Mouse (Mus musculus) urinary bladder, adult 18-20 months (tissue): Measurements from ENCODE around the gene Ugt2b36.
"Not testable (repeated sequence)": the region's sequence is repeated elsewhere in the genome, so short reads cannot be mapped to it uniquely, and the experiment has no call there.

Experiments
- DNase-seq, 2 experiments: peaks; one replicate each; pipeline ENCODE4 v3.0.0; 2022; ENCODE audit warnings: low spot score in 2 of 2, mixed read lengths in 2 of 2

Gene Ugt2b36

DNA sequence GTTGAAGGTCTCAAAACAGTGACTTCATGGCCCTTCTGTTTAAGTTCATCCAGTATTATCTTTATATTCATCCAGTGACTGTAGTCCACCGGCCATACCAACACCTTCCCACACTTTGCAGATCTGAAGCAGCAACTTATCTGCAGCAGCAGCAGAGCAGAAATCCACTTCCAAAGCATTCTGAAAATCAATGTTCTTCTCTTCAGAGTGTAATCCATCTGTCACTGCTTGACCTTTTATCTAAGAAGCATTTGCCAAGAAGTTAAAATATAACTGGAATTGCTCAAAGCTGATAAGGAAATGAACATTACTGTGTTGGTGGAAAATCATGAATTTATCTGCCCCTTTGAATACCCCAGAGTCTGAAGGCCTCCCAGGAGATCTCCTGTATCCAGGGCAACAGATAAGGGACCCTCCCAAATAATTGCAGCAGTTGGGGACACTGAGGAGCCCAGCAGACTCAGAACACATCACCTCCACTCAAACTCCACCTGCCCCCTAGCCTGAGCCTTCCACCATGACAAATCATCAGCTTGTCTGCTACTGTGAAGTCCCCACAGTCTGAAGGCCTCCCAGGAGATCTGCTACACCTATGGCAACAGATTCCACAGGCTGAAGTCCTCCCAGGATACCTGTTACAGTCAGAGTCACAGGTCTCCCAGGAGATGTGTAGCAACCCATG lies at the start of gene Ugt2b36:
TSS of gene Ugt2b36 (minus strand) at position 210 of the 682 bp plus-strand sequence.
- DNase-seq = no peak

GRCm38 (mm10) chr5:87140196-87140595 lies 47.8 kb upstream of the Ugt2b36 start, which contains the start of gene Ugt2b5:
Gene Ugt2b5 (minus strand): TSS chr5:87140318.
- DNase-seq = not testable (repeated sequence)

- not testable (repeated sequence) for DNase-seq
Observed at GRCm38 (mm10) chr5:87103697-87104096, 11.3 kb upstream of the Ugt2b36 start.

- DNase-seq = no peak
Observed at GRCm38 (mm10) chr5:87091111-87091510, 1.2 kb downstream of the Ugt2b36 start.

DNA sequence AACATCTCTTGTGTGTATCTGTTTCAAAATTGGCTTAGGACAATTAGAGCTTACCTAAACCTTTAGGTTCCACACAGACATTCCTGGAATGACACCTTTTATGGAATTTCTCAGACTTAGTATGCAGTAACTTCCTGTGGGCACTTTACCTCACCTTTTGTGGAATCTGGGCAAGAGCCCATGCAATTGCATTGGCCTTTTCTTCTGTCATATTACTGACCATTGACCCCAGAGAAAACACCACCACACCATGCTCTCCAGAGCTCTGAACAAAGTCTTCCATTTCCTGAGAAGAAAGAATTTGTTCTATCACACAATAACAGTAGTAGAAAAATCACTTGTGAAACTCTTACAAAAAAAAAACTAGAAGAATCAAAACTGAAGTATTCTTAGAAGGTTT lies 3.1 kb downstream of the Ugt2b36 start:
- DNase-seq = no peak

DNA sequence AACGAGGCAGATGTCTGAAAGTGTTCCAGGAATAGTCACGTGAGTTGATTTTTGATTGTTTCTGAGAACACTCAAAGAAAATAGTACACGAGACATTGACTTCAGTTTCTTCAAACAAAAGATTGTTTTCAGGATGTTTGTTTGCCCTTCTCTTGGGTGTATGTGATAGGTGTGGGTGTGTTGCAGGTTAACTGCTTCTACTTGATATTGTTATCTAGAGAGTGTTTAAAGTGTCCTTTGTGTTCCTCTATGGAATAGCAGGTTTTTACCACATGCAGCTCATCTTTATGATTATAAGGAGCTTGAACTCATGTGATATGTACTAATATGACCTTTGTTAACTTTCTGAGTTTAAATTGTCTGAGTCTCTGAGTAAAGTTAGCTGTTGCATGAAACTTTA lies 6.1 kb downstream of the Ugt2b36 start:
- no peak for DNase-seq

DNA sequence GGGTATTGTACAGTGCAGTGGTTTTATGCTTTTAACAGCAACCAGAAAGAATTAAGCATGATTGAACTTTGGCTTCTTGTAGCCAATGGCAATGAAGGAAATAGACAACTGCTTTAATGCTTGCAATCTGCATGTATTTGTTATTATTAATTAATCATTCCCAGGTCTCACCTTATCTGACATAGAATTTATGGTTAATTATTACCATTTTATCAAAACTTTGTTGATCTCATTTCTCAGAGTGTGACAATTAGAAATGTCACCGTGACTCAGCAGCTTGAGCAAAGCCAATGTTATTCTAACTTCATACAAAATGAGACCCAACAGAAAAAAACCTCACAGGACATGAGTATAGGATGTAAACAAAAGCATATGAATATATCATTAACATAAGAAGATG lies 61.7 kb downstream of the Ugt2b36 start:
- no peak for DNase-seq

GRCm38 (mm10) chr5:87027359-87027758 lies 65.0 kb downstream of the Ugt2b36 start:
- DNase-seq = no peak
